26 mouse cellular contexts compared by ENCODE assay signal in genomic region chr8:77360423-77360822, GRCm38 (mm10).
"Had no signal": no experiment of that assay in that cellular context is flagged by ENCODE, and none has a peak within 500 bp of the region (broad histone marks: within the 10 kb centered on the region; RNA-seq: fewer than 3 reads in every experiment).

No protein-coding gene starts in this region.

- H3K27ac ChIP-seq: gastrocnemius, adult 2 months; heart, embryonic 10.5 days; hindbrain, embryonic 10.5 days; hindbrain, embryonic 14.5 days; intestine, embryonic 15.5 days; layer of hippocampus, adult 2 months; left cerebral cortex, adult 2 months; limb, embryonic 10.5 days; limb, embryonic 12.5 days; liver, embryonic 13.5 days; liver, embryonic 15.5 days had no signal

- ATAC-seq: inflammation-experienced regulatory T-cells, adult 6 months; intestine, embryonic 15.5 days; liver, postnatal 0 days had no signal

- H3K27me3 ChIP-seq: heart, embryonic 12.5 days; intestine, embryonic 15.5 days; limb, embryonic 12.5 days; liver, embryonic 13.5 days; liver, embryonic 15.5 days had no signal

- H3K36me3 ChIP-seq: liver, embryonic 15.5 days had no signal

- H3K4me2 ChIP-seq: heart, embryonic 12.5 days; hindbrain, embryonic 14.5 days; intestine, embryonic 15.5 days; limb, embryonic 12.5 days; liver, embryonic 11.5 days; liver, embryonic 13.5 days; liver, embryonic 15.5 days had no signal

- H3K9ac ChIP-seq: heart, embryonic 12.5 days; hindbrain, embryonic 14.5 days; intestine, embryonic 15.5 days; limb, embryonic 12.5 days; liver, embryonic 13.5 days; liver, embryonic 15.5 days; liver, postnatal 0 days had no signal

- DNase-seq: gastrocnemius, adult 2 months; gastrocnemius, postnatal 10 days; gastrocnemius, postnatal 25 days; heart, adult 18-20 months; heart, postnatal 10 days; heart, postnatal 4 days; kidney, adult 18-20 months; kidney, adult 8-10 months; kidney, postnatal 10 days; kidney, postnatal 25 days; kidney, postnatal 4 days; liver; liver, embryonic 13.5 days; liver, postnatal 0 days had no signal

- H3K9me3 ChIP-seq: heart, embryonic 10.5 days; heart, embryonic 12.5 days; hindbrain, embryonic 10.5 days; intestine, embryonic 15.5 days; limb, embryonic 10.5 days; limb, embryonic 12.5 days; liver, embryonic 13.5 days; liver, embryonic 15.5 days had no signal

- H3K4me3 ChIP-seq: gastrocnemius, adult 2 months; heart, embryonic 10.5 days; heart, embryonic 12.5 days; hindbrain, embryonic 10.5 days; intestine, embryonic 15.5 days; layer of hippocampus, adult 2 months; left cerebral cortex, adult 2 months; limb, embryonic 10.5 days; limb, embryonic 12.5 days; liver, embryonic 13.5 days; liver, embryonic 15.5 days had no signal

- H3K4me1 ChIP-seq: heart, embryonic 10.5 days; intestine, embryonic 15.5 days; liver, embryonic 13.5 days; liver, embryonic 15.5 days had no signal
